Mouse (Mus musculus): Measurements from ENCODE around the gene Srrm3.

Gene Srrm3

DNA sequence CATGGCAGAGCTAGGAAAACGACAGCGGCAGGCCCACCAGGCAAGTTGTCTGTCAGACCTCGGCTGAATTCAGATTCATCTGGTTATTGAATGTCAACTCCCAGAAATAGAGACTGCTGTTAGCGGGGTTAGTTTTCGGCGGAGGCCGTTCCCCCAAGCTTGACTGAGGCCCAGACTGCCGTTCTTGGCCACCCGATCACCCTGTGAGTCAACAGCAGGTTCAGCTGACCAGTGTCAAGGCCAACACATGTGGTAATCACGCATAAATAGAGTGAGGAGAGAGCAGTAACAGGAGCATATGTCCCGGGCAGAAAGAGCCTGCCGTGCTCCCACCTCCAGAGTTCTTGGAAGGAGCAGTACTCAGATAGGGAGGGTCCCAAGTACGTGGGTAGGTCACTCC, 100.6 kb downstream of the Srrm3 start:
- DNase-seq: no peak

DNA sequence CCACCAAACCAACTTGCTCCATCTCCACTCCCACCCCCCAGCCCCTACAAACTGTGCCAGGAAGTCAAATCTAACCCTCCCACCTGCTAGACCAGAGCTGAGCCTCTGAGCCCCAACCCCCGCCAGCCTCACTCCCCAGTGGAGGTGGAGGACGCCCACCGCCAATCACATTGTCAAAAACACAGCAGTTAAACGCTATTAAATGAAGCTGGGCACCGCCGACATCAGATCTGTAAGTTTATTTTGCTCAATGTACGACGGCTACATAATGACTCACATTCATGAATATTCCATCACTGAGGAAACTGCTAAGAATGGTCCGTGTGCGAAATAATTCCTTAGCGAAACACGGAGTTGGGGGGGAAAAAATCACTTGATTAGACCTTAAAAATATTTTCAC, 101.5 kb downstream of the Srrm3 start:
- no peak for DNase-seq

DNA sequence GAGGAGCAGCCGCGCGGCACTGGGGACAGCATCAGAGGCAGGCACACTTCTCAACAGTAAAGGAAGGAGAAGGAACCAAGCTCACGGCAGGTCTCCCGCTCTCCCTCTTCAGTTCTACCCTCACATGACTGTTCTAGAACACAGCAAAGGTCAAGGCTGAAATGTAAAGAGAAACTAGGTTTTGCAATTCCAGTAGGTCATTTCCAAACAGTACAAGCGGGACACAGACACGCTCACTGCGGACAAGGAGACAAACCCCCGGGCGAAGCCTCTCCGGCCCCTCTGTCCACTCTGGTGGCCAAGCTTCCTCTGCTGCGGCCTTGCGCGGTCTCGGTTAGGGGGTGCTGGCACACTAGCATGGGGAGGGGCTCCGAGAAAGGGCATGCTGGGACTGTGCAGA, 102.3 kb downstream of the Srrm3 start:
- no peak for DNase-seq

DNA sequence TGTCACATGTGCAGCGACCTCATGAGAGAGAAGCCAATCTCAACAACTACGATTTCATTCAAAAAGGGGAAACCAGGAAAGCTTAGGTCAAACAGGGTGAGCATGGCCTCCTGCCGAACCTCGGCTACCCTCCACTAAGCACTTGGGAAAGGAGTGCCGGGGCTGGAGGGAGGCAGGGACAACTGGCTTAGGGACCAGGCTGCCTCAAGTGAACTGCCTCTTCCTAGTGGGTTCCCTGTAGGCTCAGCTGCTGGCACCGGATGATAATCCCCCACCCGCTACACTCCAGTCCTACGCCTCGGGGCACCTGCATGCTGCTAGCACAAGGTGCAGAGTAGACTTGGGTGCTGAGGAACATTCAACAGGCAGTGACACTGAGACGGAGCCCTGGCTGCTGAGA, 103.0 kb downstream of the Srrm3 start:
- DNase-seq: no peak

DNA sequence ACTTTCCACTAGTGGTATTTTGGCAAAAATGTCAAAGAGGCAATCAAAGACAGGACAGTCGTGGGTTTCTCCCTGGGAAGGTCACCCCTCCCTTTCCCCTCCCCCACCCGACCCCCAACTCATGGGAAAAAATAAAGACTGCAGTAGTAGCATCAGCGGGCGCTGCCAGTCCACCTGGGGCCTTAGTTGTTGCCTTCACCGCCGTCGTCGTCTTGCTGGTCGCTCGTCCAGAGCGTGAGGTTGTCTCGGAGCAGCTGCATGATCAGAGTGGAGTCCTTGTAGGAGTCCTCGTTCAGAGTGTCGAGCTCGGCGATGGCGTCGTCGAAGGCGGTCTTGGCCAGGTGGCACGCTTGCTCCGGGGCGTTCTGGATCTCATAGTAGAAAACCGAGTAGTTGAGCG, 104.1 kb downstream of the Srrm3 start:
- no peak for DNase-seq

DNA sequence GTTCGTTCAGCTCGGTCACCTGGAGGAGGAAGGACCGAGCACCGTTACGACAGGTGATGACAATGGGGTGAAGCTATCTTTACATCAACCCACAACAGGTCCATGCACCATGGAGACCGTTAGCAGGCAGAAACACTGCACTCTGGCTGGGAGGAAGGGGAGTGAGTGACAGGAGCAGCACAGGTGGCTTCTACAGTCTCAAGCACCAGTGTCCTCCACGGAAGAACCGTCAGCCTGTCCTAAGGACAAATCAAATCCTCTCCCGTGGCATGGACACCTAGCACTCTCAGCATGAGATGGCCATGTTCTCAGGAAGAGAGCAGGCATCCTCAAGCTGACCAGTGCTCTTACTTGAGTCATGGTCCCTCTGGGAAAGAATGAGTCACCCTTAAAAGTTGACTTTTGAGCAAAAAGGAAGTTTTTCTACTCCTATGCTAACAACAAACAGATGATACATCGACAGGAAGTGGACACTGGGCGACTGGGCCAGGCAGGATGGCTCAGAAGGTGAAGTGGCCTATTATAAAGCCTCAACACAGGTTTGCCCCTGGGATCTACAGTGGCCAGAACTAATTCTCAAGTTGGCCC, 105.0 kb downstream of the Srrm3 start:
- DNase-seq: no peak

DNA sequence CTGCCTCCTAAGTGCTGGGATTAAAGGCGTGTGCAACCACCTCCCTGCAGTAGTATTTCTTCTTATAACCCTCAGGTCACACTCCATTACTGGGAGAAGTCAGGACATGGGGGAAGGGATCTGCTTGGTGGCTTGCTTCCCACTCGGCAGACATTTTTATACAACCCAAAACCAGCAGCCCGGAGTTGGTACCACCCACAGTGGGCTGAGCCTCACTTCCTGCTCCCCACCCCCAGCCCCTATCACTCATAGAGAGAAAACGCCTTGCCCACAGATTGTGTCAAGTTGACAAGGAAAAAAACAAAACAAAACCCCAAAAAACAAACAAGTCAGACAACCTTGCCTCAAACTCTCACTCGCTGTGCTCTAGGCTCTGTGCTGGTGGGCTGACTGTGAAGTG, 106.5 kb downstream of the Srrm3 start:
- no peak for DNase-seq

DNA sequence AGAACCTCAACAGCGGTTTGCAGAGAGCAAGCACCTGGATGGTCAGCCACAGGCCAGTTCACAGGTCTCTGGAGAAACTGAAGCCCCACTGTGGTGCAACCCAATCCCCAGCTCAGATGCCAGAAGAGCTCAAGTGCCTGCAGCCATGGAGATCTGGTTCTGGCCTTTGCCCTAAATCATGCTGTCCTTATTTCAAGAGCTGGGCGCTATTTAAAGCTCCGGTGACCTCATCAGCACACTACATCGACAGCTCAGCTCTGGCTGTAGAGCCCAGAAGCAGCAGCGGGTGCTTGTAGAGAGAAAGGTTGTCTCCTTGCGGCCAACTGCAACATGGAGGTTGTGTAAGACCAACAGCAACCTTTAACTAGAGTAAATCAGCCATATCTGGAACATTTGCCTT, 107.5 kb downstream of the Srrm3 start:
- no peak for DNase-seq

DNA sequence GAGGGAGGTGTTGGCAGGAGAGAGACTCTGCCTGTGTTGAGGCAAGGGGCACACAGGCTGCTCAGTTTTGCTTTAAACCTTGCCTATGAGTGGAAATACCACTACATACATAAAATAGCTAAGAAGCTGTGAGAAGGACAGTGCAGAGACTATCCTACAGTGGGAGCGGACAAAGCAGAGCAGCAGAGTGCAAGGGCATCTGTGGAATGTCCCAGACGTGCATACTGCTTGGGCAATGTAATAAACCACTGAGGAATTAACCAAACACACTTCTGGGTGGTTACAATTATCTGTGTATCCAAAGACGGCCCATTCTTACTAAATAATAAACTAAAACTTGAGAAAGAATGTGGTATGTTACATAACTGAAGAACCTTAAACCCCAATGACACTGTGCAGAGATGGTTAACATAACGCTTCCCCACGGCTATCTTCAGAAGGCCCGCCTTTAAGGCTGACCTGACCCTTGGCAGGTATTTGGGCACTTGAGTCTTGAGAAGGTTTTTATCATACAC, 109.4 kb downstream of the Srrm3 start:
- no peak for DNase-seq

DNA sequence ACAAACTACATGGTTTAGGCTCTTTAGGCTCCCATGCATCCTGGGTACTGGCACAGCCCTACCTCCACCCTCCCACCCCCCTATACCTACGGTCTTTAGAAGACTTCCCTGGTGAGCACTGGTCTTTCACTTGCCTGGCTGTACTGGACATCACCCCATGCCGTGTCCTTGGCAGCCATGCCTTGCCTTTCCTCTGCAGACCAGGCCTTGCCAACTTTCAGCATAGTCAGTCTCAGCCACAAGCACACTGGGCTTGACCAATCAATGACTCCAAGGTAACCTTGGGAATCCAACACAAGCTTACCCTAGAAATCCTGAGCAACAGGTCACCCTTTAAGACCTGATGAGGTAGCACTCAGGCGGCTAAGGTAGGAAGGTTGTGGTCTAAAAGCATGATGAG, 109.9 kb downstream of the Srrm3 start:
- DNase-seq: no peak

DNA sequence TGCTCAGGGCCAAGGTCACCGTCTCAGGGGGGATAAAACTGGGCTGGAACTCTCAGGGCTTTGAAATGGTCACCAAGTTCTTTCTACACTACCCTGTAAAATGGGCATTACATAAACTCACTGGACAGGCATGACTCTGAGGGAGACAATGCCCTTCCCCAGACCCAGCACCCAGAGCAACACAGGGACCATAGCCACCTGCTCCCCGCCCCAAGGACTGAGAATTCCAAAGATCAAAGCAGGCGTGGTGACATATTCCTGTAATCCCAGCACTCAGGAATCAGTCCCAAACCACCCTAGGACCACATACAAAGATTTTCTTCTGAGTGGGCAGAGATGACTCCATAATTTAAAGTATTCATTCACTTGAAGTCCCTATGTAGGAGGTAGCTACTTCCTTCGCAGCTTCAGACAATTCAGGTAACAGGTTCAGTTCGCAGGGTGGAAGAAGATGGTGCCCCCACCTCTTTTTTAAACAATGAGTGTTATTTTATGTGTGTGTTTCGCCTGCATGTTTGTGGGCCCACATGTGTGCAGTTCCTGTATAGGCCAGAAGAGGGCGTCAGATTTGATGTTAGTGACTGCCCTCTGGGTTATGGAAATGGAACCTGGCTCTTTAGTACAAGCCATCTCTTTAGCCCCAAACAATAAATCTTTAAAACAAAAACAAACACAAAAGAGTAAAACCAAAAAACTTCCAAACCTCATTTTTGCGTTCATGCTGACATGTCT, 110.8 kb downstream of the Srrm3 start:
- no peak for DNase-seq

DNA sequence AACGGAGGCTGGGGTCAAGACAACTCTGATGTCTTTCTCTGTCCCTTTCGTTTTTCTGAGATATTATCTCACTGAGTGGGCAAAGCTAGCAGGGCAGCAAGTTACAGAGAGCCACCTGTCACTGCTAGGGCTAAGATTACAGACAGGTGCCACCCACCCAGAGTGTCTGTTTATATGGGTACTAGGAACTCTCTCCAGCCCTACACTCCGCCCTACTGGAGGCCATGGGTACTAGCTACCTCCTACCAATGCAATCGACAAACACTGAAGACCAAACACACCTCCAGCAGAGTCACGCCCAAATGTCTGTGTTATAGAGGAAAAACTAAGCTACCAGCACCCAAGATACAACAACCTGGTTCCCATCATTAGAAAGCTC, 111.4 kb downstream of the Srrm3 start:
- DNase-seq: no peak

DNA sequence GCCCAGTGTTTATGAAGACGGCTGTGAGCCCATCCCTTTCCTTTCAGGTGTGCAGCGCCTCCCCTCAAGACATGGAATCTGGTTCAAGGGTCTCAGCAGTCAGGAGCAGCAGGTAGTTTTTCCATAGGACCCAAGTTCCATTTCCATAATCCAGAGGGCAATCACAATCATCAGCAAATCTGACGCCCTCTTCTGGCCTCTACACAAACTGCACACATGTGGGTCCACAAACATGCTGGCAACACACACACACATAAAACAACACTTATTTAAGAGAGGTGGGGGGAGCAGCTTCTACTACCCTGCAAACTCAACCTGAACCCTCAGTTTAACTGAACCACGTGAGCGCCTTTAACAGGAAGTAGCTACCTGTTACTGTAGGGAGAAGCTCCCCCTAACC, 111.9 kb downstream of the Srrm3 start:
- no peak for DNase-seq

DNA sequence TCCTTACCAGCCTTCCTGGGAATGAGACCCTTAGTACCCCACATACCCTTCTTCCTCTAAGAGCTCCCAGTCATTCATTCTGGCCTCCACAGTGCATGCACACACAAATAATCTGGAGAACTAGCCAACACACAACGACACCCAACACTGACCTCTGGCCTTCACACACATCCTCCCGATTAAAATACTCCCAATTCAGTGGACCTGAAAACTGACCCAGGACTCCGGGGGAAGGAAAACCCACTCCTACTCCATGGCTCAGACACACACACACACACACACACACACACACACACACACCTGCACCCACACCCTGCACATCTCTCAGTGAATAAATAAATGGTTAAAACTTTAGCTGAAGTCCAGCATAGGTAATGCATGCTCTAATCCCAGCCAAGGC, 113.2 kb downstream of the Srrm3 start:
- DNase-seq: no peak

DNA sequence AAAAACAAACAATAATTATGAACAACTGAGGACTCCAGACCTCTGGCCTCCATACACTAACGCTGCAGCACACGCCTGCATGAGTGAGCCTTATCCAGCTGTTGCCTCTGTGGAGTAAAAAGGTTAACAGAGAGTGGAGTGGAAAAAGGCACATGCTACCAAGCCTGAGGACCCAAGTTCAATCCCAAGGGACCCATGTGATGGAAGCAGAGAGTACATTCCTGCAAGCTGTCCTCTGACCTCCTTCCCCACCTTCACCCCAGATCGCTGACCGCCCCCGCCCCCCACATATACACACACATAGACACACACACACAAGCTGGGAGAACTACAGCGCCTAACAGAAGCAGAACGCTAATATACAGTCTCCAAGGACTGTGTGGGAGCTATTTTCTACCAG, 117.2 kb downstream of the Srrm3 start:
- DNase-seq: no peak
